Mouse (Mus musculus) hindbrain, embryonic 14.5 days (tissue): ENCODE data around the gene Lgals2. TPM values are rescaled to one million over a fixed set of nuclear protein-coding genes. Genes with fewer than 3 reads are reported as not detected.

ENCODE experiments used
- ATAC-seq: fragments of 200-750 bp; cut with Nextera tagmentation; 2 replicates; pipeline ENCODE4 v1.8.0; 2017; ENCODE audit warnings: moderate number of reproducible peaks, mild to moderate bottlenecking, moderate TSS enrichment, moderate library complexity; ENCODE audit not compliant: low FRiP score
- DNase-seq: peaks from one replicate; pipeline ENCODE4 v3.0.0-alpha.2; 2015; ENCODE audit warnings: low spot score
- H3K27ac ChIP-seq: fragments of 300-500 bp; sonication (generic); 2 replicates; pipeline ENCODE4 v1.5.1; 2014; ENCODE audit warnings: mild to moderate bottlenecking, moderate library complexity
- H3K27me3 ChIP-seq: fragments of 300-500 bp; sonication (generic); 2 replicates; pipeline ENCODE4 v1.6.1; 2014; ENCODE audit warnings: mild to moderate bottlenecking, low read length, mixed read lengths; ENCODE audit not compliant: control insufficient read depth, insufficient read depth
- H3K36me3 ChIP-seq: fragments of 300-500 bp; sonication (generic); replicated peaks from 2 replicates; pipeline ENCODE4 v1.6.1; 2014; ENCODE audit not compliant: control insufficient read depth, insufficient read depth
- H3K4me1 ChIP-seq: fragments of 300-500 bp; sonication (generic); replicated peaks from 2 replicates; pipeline ENCODE4 v1.6.1; 2014; ENCODE audit warnings: antibody characterized with exemption, low read length, mixed read lengths; ENCODE audit not compliant: control insufficient read depth, insufficient read depth
- H3K4me2 ChIP-seq: fragments of 300-500 bp; sonication (generic); replicated peaks from 2 replicates; pipeline ENCODE4 v1.6.1; 2014; ENCODE audit warnings: mild to moderate bottlenecking, moderate library complexity
- H3K4me3 ChIP-seq: fragments of 300-500 bp; sonication (generic); replicated peaks from 2 replicates; pipeline ENCODE4 v1.5.1; 2014; ENCODE audit warnings: mild to moderate bottlenecking, low read length
- H3K9ac ChIP-seq: fragments of 300-500 bp; sonication (generic); 2 replicates; pipeline ENCODE4 v1.6.1; 2014
- H3K9me3 ChIP-seq: fragments of 300-500 bp; sonication (generic); 2 replicates; pipeline ENCODE4 v1.6.1; 2016; ENCODE audit warnings: low read length; ENCODE audit not compliant: control insufficient read depth
- WGBS: fragments of 180-500 bp; shearing (Covaris S2); extraction: QIAGEN DNeasy Blood & Tissue Kit; methylation state at CpG from one replicate; pipeline ENCODE4 v1.1.7; 2014; 5-methylcytosine and 5-hydroxymethylcytosine counted together
- polyA plus RNA-seq: library from polyadenylated mRNA; unstranded; fragments of >200 nt; fragmentation: Nextera tagmentation; extraction: Ambion mirVana; gene quantifications from 2 replicates; pipeline ENCODE4 v1.2.1, GENCODE M21; 2014

Lgals2 gene
- polyA plus RNA-seq, result not detected in 2 replicates

GRCm38 (mm10) chr15:78855303-78855965 is at the start of gene Lgals2:
Lgals2 (minus strand) TSS chr15:78855529.
- no peaks in the 10 kb centered on the region for H3K36me3 ChIP-seq
- ATAC-seq (no peak), DNase-seq (no peak)
- no peak within 1 kb of the TSS for H3K9ac ChIP-seq
- 81% methylated on average over 8 of the region's 8 CpGs for WGBS
- H3K9me3 ChIP-seq, result no peaks in the 10 kb centered on the region
- H3K4me2 ChIP-seq, result no peak within 1 kb of the TSS
- no peaks in the 10 kb centered on the region for H3K27me3 ChIP-seq
- no peak within 1 kb of the TSS for H3K27ac ChIP-seq
- H3K4me3 ChIP-seq, result no peak within 1 kb of the TSS
- H3K4me1 ChIP-seq, result no peaks in the 10 kb centered on the region

- ATAC-seq, result no peak
- peaks cover 17% of the 10 kb centered on the region for H3K27me3 ChIP-seq
- DNase-seq, result peak; percentile 88
- H3K36me3 ChIP-seq, result no peaks in the 10 kb centered on the region
- H3K4me2 ChIP-seq, result no peak overlapping the region
- no peak overlapping the region for H3K9ac ChIP-seq
- H3K9me3 ChIP-seq, result no peaks in the 10 kb centered on the region
- no peak overlapping the region for H3K27ac ChIP-seq
- H3K4me1 ChIP-seq, result peaks cover 7% of the 10 kb centered on the region
- WGBS, result 4% methylated on average over 2 of the region's 2 CpGs
- no peak overlapping the region for H3K4me3 ChIP-seq
These were observed 47.9 kb upstream of the Lgals2 start for GRCm38 (mm10) chr15:78903243-78903642.

GRCm38 (mm10) chr15:78901422-78901789 is 46.1 kb upstream of the Lgals2 start:
- no peak overlapping the region for H3K27ac ChIP-seq
- peaks cover 7% of the 10 kb centered on the region for H3K4me1 ChIP-seq
- DNase-seq (no peak), ATAC-seq (no peak)
- no peak overlapping the region for H3K9ac ChIP-seq
- no peak overlapping the region for H3K4me2 ChIP-seq
- WGBS, result 43% methylated on average over 8 of the region's 8 CpGs
- H3K4me3 ChIP-seq, result no peak overlapping the region
- no peaks in the 10 kb centered on the region for H3K9me3 ChIP-seq
- peaks cover 17% of the 10 kb centered on the region for H3K27me3 ChIP-seq
- H3K36me3 ChIP-seq, result no peaks in the 10 kb centered on the region

- H3K36me3 ChIP-seq, result no peaks in the 10 kb centered on the region
- peaks cover 7% of the 10 kb centered on the region for H3K4me1 ChIP-seq
- no peak for DNase-seq
- peak overlapping the region; percentile 79 for H3K4me2 ChIP-seq
- H3K27me3 ChIP-seq, result peaks cover 17% of the 10 kb centered on the region
- H3K9ac ChIP-seq, result no peak overlapping the region
- peak overlapping the region; percentile 40 for H3K4me3 ChIP-seq
- H3K27ac ChIP-seq, result no peak overlapping the region
- ATAC-seq, result no peak
- 28% methylated on average over 18 of the region's 18 CpGs for WGBS
- H3K9me3 ChIP-seq, result no peaks in the 10 kb centered on the region
These were observed 45.5 kb upstream of the Lgals2 start for GRCm38 (mm10) chr15:78900585-78901421.

- Histone ChIP-seq H3K4me3 (peak within 1 kb of the TSS; percentile 40), H3K27me3 (peaks cover 17% of the 10 kb centered on the region), H3K9me3 (no peaks in the 10 kb centered on the region), H3K4me2 (peak within 1 kb of the TSS; percentile 79), H3K4me1 (peaks cover 7% of the 10 kb centered on the region), H3K9ac (peak within 1 kb of the TSS; percentile 55), H3K27ac (no peak within 1 kb of the TSS), H3K36me3 (peaks cover 4% of the 10 kb centered on the region; the same call in 1 of the 2 replicates)
- WGBS, result 2% methylated on average over 33 of the region's 47 CpGs
- 0 out of 2 replicates have a peak, but pooled peaks have one; percentile 11 for ATAC-seq
- DNase-seq, result peak; percentile 52
These were observed 44.6 kb upstream of the Lgals2 start, which contains the start of gene Sh3bp1 for GRCm38 (mm10) chr15:78899740-78900584. Sh3bp1 (plus strand) TSS chr15:78899768.

- H3K4me3 ChIP-seq, result peak within 1 kb of the TSS; percentile 40
- peak within 1 kb of the TSS; percentile 79 for H3K4me2 ChIP-seq
- DNase-seq, result no peak
- peaks cover 9% of the 10 kb centered on the region for H3K36me3 ChIP-seq
- H3K9me3 ChIP-seq, result no peaks in the 10 kb centered on the region
- 4% methylated on average over 17 of the region's 20 CpGs for WGBS
- H3K9ac ChIP-seq, result peak within 1 kb of the TSS; percentile 55
- peaks cover 17% of the 10 kb centered on the region for H3K27me3 ChIP-seq
- no peak for ATAC-seq
- H3K4me1 ChIP-seq, result peaks cover 7% of the 10 kb centered on the region
- H3K27ac ChIP-seq, result no peak within 1 kb of the TSS
These were observed 44.0 kb upstream of the Lgals2 start, which contains the start of gene Gm49510 for GRCm38 (mm10) chr15:78899409-78899739. Gm49510 (plus strand) TSS chr15:78899667.

GRCm38 (mm10) chr15:78898507-78899001 is 43.2 kb upstream of the Lgals2 start:
- 59% methylated on average over 6 of the region's 6 CpGs for WGBS
- peaks cover 7% of the 10 kb centered on the region for H3K4me1 ChIP-seq
- H3K4me2 ChIP-seq, result no peak overlapping the region
- no peak overlapping the region for H3K27ac ChIP-seq
- H3K9ac ChIP-seq, result no peak overlapping the region
- ATAC-seq (no peak), DNase-seq (no peak)
- H3K4me3 ChIP-seq, result no peak overlapping the region
- H3K27me3 ChIP-seq, result peaks cover 17% of the 10 kb centered on the region
- peaks cover 13% of the 10 kb centered on the region for H3K36me3 ChIP-seq
- H3K9me3 ChIP-seq, result no peaks in the 10 kb centered on the region

- ATAC-seq, result no peak
- WGBS, result 92% methylated on average over 4 of the region's 4 CpGs
- no peak overlapping the region for H3K27ac ChIP-seq
- peaks cover 17% of the 10 kb centered on the region for H3K27me3 ChIP-seq
- H3K4me2 ChIP-seq, result no peak overlapping the region
- no peaks in the 10 kb centered on the region for H3K9me3 ChIP-seq
- no peak for DNase-seq
- peaks cover 23% of the 10 kb centered on the region for H3K36me3 ChIP-seq
- H3K9ac ChIP-seq, result no peak overlapping the region
- peaks cover 7% of the 10 kb centered on the region for H3K4me1 ChIP-seq
- H3K4me3 ChIP-seq, result no peak overlapping the region
These were observed 42.2 kb upstream of the Lgals2 start for GRCm38 (mm10) chr15:78897488-78897887.
